Mouse (Mus musculus) urinary bladder, postnatal 14 days (tissue): ENCODE measurements around the gene Btbd1.
"Not testable (repeated sequence)": the region's sequence is repeated elsewhere in the genome, so short reads cannot be mapped to it uniquely, and the experiment has no call there.

Experiments used
- DNase-seq: peaks from one replicate; pipeline ENCODE4 v3.0.0; 2021; ENCODE audit warnings: low spot score

The Btbd1 gene

GRCm38 (mm10) chr7:81849633-81850032 is 20.4 kb upstream of the Btbd1 start:
- DNase-seq, result no peak

- DNase-seq, result no peak
Observed at GRCm38 (mm10) chr7:81849214-81849613, 20.0 kb upstream of the Btbd1 start.

- DNase-seq, result no peak
Observed at GRCm38 (mm10) chr7:81847777-81848176, 18.5 kb upstream of the Btbd1 start.

- no peak for DNase-seq
Observed at GRCm38 (mm10) chr7:81847010-81847409, 17.8 kb upstream of the Btbd1 start.

GRCm38 (mm10) chr7:81846008-81846407 is 16.8 kb upstream of the Btbd1 start:
- no peak for DNase-seq

GRCm38 (mm10) chr7:81845313-81845712 is 16.1 kb upstream of the Btbd1 start:
- no peak for DNase-seq

GRCm38 (mm10) chr7:81844801-81845200 is 15.6 kb upstream of the Btbd1 start:
- DNase-seq, result no peak

- DNase-seq, result no peak
Observed at GRCm38 (mm10) chr7:81843903-81844302, 14.7 kb upstream of the Btbd1 start.

- DNase-seq, result no peak
Observed at GRCm38 (mm10) chr7:81842998-81843397, 13.8 kb upstream of the Btbd1 start.

- no peak for DNase-seq
Observed at GRCm38 (mm10) chr7:81842141-81842540, 12.9 kb upstream of the Btbd1 start.

GRCm38 (mm10) chr7:81841439-81841838 is 12.2 kb upstream of the Btbd1 start:
- no peak for DNase-seq

- no peak for DNase-seq
Observed at GRCm38 (mm10) chr7:81840661-81841181, 11.5 kb upstream of the Btbd1 start.

- DNase-seq, result no peak
Observed at GRCm38 (mm10) chr7:81839746-81840145, 10.5 kb upstream of the Btbd1 start.

GRCm38 (mm10) chr7:81837771-81838170 is 8.5 kb upstream of the Btbd1 start:
- not testable (repeated sequence) for DNase-seq

GRCm38 (mm10) chr7:81835430-81835829 is 6.2 kb upstream of the Btbd1 start:
- no peak for DNase-seq

- no peak for DNase-seq
Observed at GRCm38 (mm10) chr7:81834847-81835246, 5.6 kb upstream of the Btbd1 start.

GRCm38 (mm10) chr7:81828681-81829378 is 401 bp downstream of the Btbd1 start:
- peak; percentile 50 for DNase-seq

- no peak for DNase-seq
Observed at GRCm38 (mm10) chr7:81827806-81828667, 1.2 kb downstream of the Btbd1 start.

GRCm38 (mm10) chr7:81825381-81825780 is 3.9 kb downstream of the Btbd1 start:
- DNase-seq, result peak; percentile 25

- DNase-seq, result no peak
Observed at GRCm38 (mm10) chr7:81824906-81825305, 4.3 kb downstream of the Btbd1 start.

GRCm38 (mm10) chr7:81806067-81806466 is 23.2 kb downstream of the Btbd1 start:
- no peak for DNase-seq

- peak; percentile 84 for DNase-seq
Observed at GRCm38 (mm10) chr7:81789095-81789757, 40.0 kb downstream of the Btbd1 start, which contains the start of gene 3110040N11Rik. TSS of gene 3110040N11Rik (minus strand) at chr7:81789478.
